Mouse (Mus musculus) ES-E14 (cell line): ENCODE results near the gene St6galnac6. TPM values are rescaled to one million over a fixed set of nuclear protein-coding genes. Genes with fewer than 3 reads are reported as not detected.

Source experiments
- DNase-seq: peaks from one replicate; pipeline ENCODE4 v3.0.0-alpha.2; 2013; ENCODE audit warnings: low read depth, low spot score
- H3K27ac ChIP-seq: 2 replicates; pipeline ENCODE4 v1.5.1; 2012; ENCODE audit warnings: low read depth, mild to moderate bottlenecking, low read length, moderate library complexity, mixed read lengths; ENCODE audit not compliant: poor library complexity, insufficient read depth, severe bottlenecking
- H3K36me3 ChIP-seq: 2 replicates; pipeline ENCODE4 v1.6.1; 2012; ENCODE audit warnings: mild to moderate bottlenecking, low read length, moderate library complexity, mixed read lengths; ENCODE audit not compliant: control insufficient read depth, poor library complexity, insufficient read depth, severe bottlenecking
- H3K4me1 ChIP-seq, 2 experiments: fragments of 150-350 bp in 1 of 2; sonication (generic) in 1 of 2; 2 replicates each; pipeline ENCODE4 v1.6.1; 2012; ENCODE audit warnings: low read length in 2 of 2, mild to moderate bottlenecking in 1 of 2, mixed read lengths in 1 of 2; ENCODE audit not compliant: control insufficient read depth in 2 of 2, insufficient read depth in 2 of 2, poor library complexity in 1 of 2
- H3K4me3 ChIP-seq, 2 experiments: fragments of 150-350 bp in 1 of 2; sonication (generic) in 1 of 2; 2 replicates each; pipeline ENCODE4 v1.5.1; 2012; ENCODE audit warnings: low read length in 2 of 2, low read depth in 1 of 2, mild to moderate bottlenecking in 1 of 2, mixed read lengths in 1 of 2; ENCODE audit not compliant: insufficient read depth in 1 of 2, poor library complexity in 1 of 2, severe bottlenecking in 1 of 2
- H3K9ac ChIP-seq: 2 replicates; pipeline ENCODE4 v1.6.1; 2012; ENCODE audit warnings: low read depth, mild to moderate bottlenecking, low read length, mixed read lengths; ENCODE audit not compliant: poor library complexity, insufficient read depth, severe bottlenecking
- H3K9me3 ChIP-seq: fragments of 150-350 bp; sonication (generic); 2 replicates; pipeline ENCODE4 v1.6.1; 2012; ENCODE audit warnings: low read depth, mild to moderate bottlenecking, low read length; ENCODE audit not compliant: control insufficient read depth, insufficient read depth
- CHD2 ChIP-seq: IDR thresholded peaks from 2 replicates; pipeline ENCODE4 v1.6.1; 2014; ENCODE audit warnings: mild to moderate bottlenecking, low read depth, low read length, inconsistent platforms
- HCFC1 ChIP-seq: IDR thresholded peaks from 2 replicates; pipeline ENCODE4 v1.6.1; 2012; ENCODE audit warnings: low read length, inconsistent platforms, borderline replicate concordance; ENCODE audit not compliant: insufficient read depth
- MAFK ChIP-seq: IDR thresholded peaks from 2 replicates; pipeline ENCODE4 v1.6.1; 2014; ENCODE audit warnings: mild to moderate bottlenecking, low read depth, low read length, inconsistent platforms; ENCODE audit not compliant: insufficient read depth
- ZC3H11A ChIP-seq: IDR thresholded peaks from 2 replicates; pipeline ENCODE4 v1.6.1; 2012; ENCODE audit warnings: low read depth, mild to moderate bottlenecking, inconsistent platforms, low read length, borderline replicate concordance
- ZNF384 ChIP-seq: IDR thresholded peaks from 2 replicates; pipeline ENCODE4 v1.6.1; 2012; ENCODE audit warnings: low read depth, low read length, inconsistent platforms
- in situ Hi-C, 2 experiments: fragments of 600-800 bp; cut with MboI; formaldehyde crosslinking; loops; one replicate each; pipeline ENCODE4 v1.15.1; 2025; ENCODE audit warnings: low sequenced_read_pairs in 2 of 2, inconsistent platforms in 1 of 2; ENCODE audit not compliant: unreplicated experiment in 2 of 2
- total RNA-seq: library from RNA; depleted of rRNA; stranded (reverse); fragments of 300-350 nt; gene quantifications from 2 replicates; pipeline ENCODE4 v1.2.3, GENCODE M21; 2012

St6galnac6 gene
- total RNA-seq, 1 experiment, result 18.0 TPM

DNA sequence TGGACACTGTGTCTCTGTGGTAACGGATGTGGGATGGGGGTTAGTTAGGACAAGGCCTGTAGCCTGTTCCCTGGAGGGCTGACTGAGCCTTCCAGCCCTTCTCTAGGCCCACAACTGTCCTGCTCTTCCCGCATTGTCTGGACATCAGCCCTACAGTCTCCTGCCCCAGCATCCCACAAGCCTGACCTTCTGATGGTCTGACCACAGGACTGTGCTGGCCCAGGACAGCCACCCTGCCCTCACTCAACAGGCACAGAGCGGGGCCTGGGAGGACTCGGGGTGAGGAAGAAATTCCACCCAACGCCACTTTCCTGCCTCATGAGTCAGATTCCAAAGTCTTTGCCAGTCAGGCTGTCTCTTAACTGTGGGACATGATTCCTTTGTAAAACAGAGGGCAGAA is 1.8 kb upstream of the St6galnac6 start:
- H3K27ac ChIP-seq, result no peak overlapping the region
- in situ Hi-C loops, result no loop called here
- no peaks in the 10 kb centered on the region for H3K9me3 ChIP-seq
- no peak overlapping the region for H3K9ac ChIP-seq
- no peaks in the 10 kb centered on the region for H3K36me3 ChIP-seq
- TF ChIP-seq CHD2, result no peak
- TF ChIP-seq HCFC1, result no peak
- no peak for TF ChIP-seq ZC3H11A
- no peak for TF ChIP-seq ZNF384
- TF ChIP-seq MAFK, result no peak
- peaks cover 2 to 7% of the 10 kb centered on the region in 2 experiments; a peak in 1 of 4 replicates for H3K4me1 ChIP-seq
- no peak overlapping the region for H3K4me3 ChIP-seq
- DNase-seq, result no peak

DNA sequence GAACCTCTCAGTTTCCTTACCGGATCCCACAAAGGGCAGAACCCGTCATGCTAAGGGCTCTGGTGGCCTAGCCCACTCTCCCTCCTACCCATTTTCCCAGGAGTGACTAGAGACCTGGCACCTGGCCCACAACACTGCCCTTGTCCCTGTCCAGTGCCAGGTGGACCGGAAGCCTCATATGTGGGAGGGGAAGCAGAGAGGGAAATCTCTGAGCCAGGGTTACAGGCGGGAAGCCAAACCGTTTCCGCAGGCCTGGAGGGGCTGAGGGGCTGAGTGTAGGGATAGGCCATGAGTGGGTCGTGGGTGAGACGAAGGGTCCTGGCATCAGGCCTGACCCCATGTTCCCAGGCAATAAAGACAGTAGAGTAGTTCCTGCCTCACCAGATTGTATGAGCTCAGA is 1.0 kb upstream of the St6galnac6 start:
- Histone ChIP-seq H3K4me3 (no peak overlapping the region), H3K9ac (no peak overlapping the region), H3K4me1 (peaks cover 2 to 7% of the 10 kb centered on the region in 2 experiments; a peak in 1 of 4 replicates), H3K27ac (no peak overlapping the region), H3K9me3 (no peaks in the 10 kb centered on the region), H3K36me3 (no peaks in the 10 kb centered on the region)
- in situ Hi-C loops, result no loop called here
- DNase-seq, result no peak
- TF ChIP-seq HCFC1, result no peak
- TF ChIP-seq CHD2, result no peak

DNA sequence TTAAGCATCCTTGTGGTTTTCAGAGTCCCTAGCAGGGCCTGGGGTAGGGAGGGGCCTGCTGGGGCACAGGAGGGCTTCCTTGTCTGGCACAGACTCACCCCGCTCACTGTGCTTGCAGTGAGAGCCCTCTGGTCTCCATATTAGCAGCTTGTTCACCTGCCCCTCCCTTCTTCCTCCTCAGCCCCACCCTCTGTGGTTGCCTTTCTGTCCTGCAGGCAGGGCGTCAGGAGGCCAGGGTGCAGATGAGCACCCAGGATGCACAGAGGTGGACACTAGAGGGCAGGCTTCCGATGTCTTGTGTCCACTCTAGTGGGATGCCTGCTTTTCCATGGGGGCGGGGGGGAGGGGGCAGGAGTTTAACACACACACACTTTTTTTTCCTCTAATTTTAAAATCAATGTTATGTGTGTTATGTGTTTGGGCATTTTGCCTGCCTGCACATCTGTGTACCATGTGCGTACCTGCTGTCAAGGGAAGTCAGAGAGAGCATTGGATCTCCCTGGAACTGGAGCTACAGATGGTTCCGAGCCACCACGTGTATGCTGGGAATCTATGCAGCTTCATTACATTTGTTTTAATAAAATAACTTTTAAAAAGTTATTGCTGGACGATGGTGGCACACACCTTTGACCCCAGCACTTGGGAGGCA is 2.0 kb downstream of the St6galnac6 start:
- Histone ChIP-seq H3K9me3 (no peaks in the 10 kb centered on the region), H3K27ac (no peak overlapping the region), H3K9ac (no peak overlapping the region), H3K36me3 (no peaks in the 10 kb centered on the region), H3K4me3 (no peak overlapping the region), H3K4me1 (peaks cover 2 to 5% of the 10 kb centered on the region in 2 experiments; a peak in 1 of 4 replicates)
- DNase-seq, result no peak
- TF ChIP-seq MAFK (no peak), ZC3H11A (no peak), ZNF384 (no peak), CHD2 (no peak), HCFC1 (no peak)
- in situ Hi-C loops, result no loop called here

DNA sequence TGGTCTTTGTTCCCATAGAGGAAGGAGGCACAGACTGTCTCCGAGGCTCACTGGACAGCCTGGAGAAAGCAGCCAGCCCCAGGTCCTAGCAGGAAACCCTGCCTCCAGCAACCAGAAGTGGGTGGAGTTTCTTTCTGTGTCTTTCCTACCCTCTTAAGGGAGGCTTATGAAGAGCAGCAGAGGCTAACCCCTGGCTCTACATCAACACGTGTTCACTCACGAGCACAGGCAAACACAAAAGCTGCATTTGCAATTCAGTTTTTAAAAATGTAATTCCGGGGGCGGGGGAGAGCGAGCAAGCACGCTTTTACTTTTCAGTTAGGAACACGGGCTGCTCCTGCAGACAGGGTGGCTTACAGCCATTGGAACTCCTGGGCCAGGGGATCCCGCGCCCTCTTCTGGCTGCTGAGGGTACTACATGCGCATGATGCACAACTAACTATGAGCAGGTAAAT is 3.1 kb downstream of the St6galnac6 start:
- Histone ChIP-seq H3K36me3 (no peaks in the 10 kb centered on the region), H3K4me3 (peak overlapping the region; percentile 58 to 61), H3K9ac (peak overlapping the region; percentile 66; the same call in 1 of the 2 replicates), H3K4me1 (peaks cover 2 to 5% of the 10 kb centered on the region in 2 experiments; a peak in 1 of 4 replicates), H3K9me3 (no peaks in the 10 kb centered on the region), H3K27ac (no peak overlapping the region)
- peak; percentile 87 for DNase-seq
- in situ Hi-C loops, result no loop called here
- TF ChIP-seq ZC3H11A (no peak), ZNF384 (no peak), CHD2 (no peak)

DNA sequence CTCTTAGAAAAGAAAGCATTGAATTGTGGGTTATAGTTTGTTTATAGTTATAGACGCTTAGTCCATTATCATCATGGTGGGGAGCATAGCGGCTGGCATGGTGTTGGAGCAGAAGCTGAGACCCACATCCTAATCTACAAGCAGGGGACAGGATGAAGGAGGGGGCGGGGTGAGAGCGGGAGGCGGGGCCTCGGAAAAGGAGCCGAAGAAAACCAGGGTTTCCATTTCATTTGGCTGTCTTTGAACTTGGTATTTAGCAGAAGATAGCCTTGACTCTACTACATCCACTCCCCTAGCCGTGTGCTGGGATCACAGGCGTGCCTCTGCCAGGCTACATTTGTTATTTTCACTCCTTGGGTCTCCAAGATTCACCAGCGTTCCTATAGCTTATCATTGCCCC is 5.1 kb downstream of the St6galnac6 start:
- no peaks in the 10 kb centered on the region for H3K9me3 ChIP-seq
- no peak overlapping the region for H3K4me3 ChIP-seq
- peaks cover 2 to 14% of the 10 kb centered on the region in 2 experiments; a peak in 2 of 4 replicates for H3K4me1 ChIP-seq
- TF ChIP-seq ZC3H11A (no peak), CHD2 (no peak), MAFK (no peak), HCFC1 (no peak), ZNF384 (no peak)
- DNase-seq, result no peak
- in situ Hi-C loops, result no loop called here
- no peak overlapping the region for H3K9ac ChIP-seq
- H3K36me3 ChIP-seq, result no peaks in the 10 kb centered on the region
- no peak overlapping the region for H3K27ac ChIP-seq
